Mouse (Mus musculus) stomach, postnatal 0 days (tissue): ENCODE measurements around the gene Srgap2. TPM values are rescaled to one million over a fixed set of nuclear protein-coding genes. Genes with fewer than 3 reads are reported as not detected.

Experiments used
- ATAC-seq: fragments of 200-750 bp; cut with Nextera tagmentation; 2 replicates; pipeline ENCODE4 v1.8.0; 2017; ENCODE audit not compliant: low FRiP score, low TSS enrichment
- DNase-seq: peaks from one replicate; pipeline ENCODE4 v3.0.0-alpha.2; 2016; ENCODE audit warnings: low spot score
- H3K27ac ChIP-seq: fragments of 300-500 bp; sonication (generic); replicated peaks from 2 replicates; pipeline ENCODE4 v1.5.1; 2014; ENCODE audit warnings: mild to moderate bottlenecking, control low read depth
- H3K27me3 ChIP-seq: fragments of 300-500 bp; sonication (generic); 2 replicates; pipeline ENCODE4 v1.6.1; 2014; ENCODE audit warnings: low read length; ENCODE audit not compliant: control insufficient read depth, insufficient read depth
- H3K36me3 ChIP-seq: fragments of 300-500 bp; sonication (generic); 2 replicates; pipeline ENCODE4 v1.6.1; 2014; ENCODE audit warnings: low read length, mixed read lengths; ENCODE audit not compliant: control insufficient read depth, insufficient read depth
- H3K4me1 ChIP-seq: fragments of 300-500 bp; sonication (generic); replicated peaks from 2 replicates; pipeline ENCODE4 v1.6.1; 2014; ENCODE audit warnings: antibody characterized with exemption; ENCODE audit not compliant: control insufficient read depth, insufficient read depth
- H3K4me2 ChIP-seq: fragments of 300-500 bp; sonication (generic); replicated peaks from 2 replicates; pipeline ENCODE4 v1.6.1; 2014; ENCODE audit warnings: low read depth, mild to moderate bottlenecking, control low read depth, moderate library complexity
- H3K4me3 ChIP-seq: fragments of 300-500 bp; sonication (generic); 2 replicates; pipeline ENCODE4 v1.5.1; 2014; ENCODE audit warnings: low read depth, low read length, control low read depth
- H3K9ac ChIP-seq: fragments of 300-500 bp; sonication (generic); 2 replicates; pipeline ENCODE4 v1.6.1; 2014; ENCODE audit warnings: mild to moderate bottlenecking, low read length, control low read depth, mixed read lengths
- H3K9me3 ChIP-seq: fragments of 300-500 bp; sonication (generic); 2 replicates; pipeline ENCODE4 v1.6.1; 2016; ENCODE audit warnings: low read length; ENCODE audit not compliant: control insufficient read depth
- CTCF ChIP-seq: IDR thresholded peaks from 2 replicates; pipeline ENCODE4 v1.5.1; 2016; ENCODE audit warnings: antibody characterized with exemption, low read depth, mild to moderate bottlenecking, moderate library complexity
- EP300 ChIP-seq: optimal IDR thresholded peaks from 2 replicates; pipeline ENCODE3; 2016; ENCODE audit warnings: antibody characterized with exemption
- WGBS: fragments of 180-500 bp; shearing (Covaris S2); extraction: QIAGEN DNeasy Blood & Tissue Kit; methylation state at CpG from one replicate; pipeline ENCODE4 v1.1.7; 2014; 5-methylcytosine and 5-hydroxymethylcytosine counted together
- polyA plus RNA-seq: library from polyadenylated mRNA; unstranded; fragments of >200 nt; fragmentation: Nextera tagmentation; extraction: Ambion mirVana; gene quantifications from 2 replicates; pipeline ENCODE4 v1.2.1, GENCODE M21; 2015

Gene Srgap2
- polyA plus RNA-seq, 1 experiment from 2014 or later: 7.7 TPM

- DNase-seq: no peak
- H3K4me1 ChIP-seq: peaks cover 4% of the 10 kb centered on the region; the same call in 1 of the 2 replicates
- no peak for TF ChIP-seq EP300
- H3K9ac ChIP-seq: peak overlapping the region; percentile 63
- peak overlapping the region; percentile 96 for H3K4me2 ChIP-seq
- H3K9me3 ChIP-seq: no peaks in the 10 kb centered on the region
- no peak for ATAC-seq
- no peaks in the 10 kb centered on the region for H3K27me3 ChIP-seq
- no peaks in the 10 kb centered on the region for H3K36me3 ChIP-seq
- H3K4me3 ChIP-seq: peak overlapping the region; percentile 73
- H3K27ac ChIP-seq: peak overlapping the region; percentile 76; the same call in 1 of the 2 replicates
- 3% methylated on average over 9 of the region's 9 CpGs for WGBS
These were observed 1.5 kb upstream of the Srgap2 start for GRCm38 (mm10) chr1:131528561-131529166.

GRCm38 (mm10) chr1:131528081-131528507 lies 942 bp upstream of the Srgap2 start:
- Histone ChIP-seq H3K4me2 (peak overlapping the region; percentile 96), H3K27me3 (no peaks in the 10 kb centered on the region), H3K4me1 (peaks cover 4% of the 10 kb centered on the region; the same call in 1 of the 2 replicates), H3K4me3 (peak overlapping the region; percentile 73), H3K9me3 (no peaks in the 10 kb centered on the region), H3K36me3 (no peaks in the 10 kb centered on the region), H3K27ac (peak overlapping the region; percentile 76), H3K9ac (peak overlapping the region; percentile 63)
- WGBS: 0% methylated on average over 34 of the region's 34 CpGs
- ATAC-seq (no peak), DNase-seq (peak; percentile 71)
- TF ChIP-seq CTCF (no peak), EP300 (no peak)

GRCm38 (mm10) chr1:131526371-131527270 lies 531 bp downstream of the Srgap2 start:
- H3K9me3 ChIP-seq: no peaks in the 10 kb centered on the region
- peak overlapping the region; percentile 78 for H3K9ac ChIP-seq
- no peaks in the 10 kb centered on the region for H3K27me3 ChIP-seq
- peaks cover 4% of the 10 kb centered on the region; the same call in 1 of the 2 replicates for H3K4me1 ChIP-seq
- TF ChIP-seq CTCF (peak; percentile 56), EP300 (no peak)
- H3K4me3 ChIP-seq: peak overlapping the region; percentile 78
- peak; percentile 43 for ATAC-seq
- peak overlapping the region; percentile 94 for H3K27ac ChIP-seq
- DNase-seq: peak; percentile 63
- peak overlapping the region; percentile 98 for H3K4me2 ChIP-seq
- under 1% methylated on average over 80 of the region's 81 CpGs for WGBS
- no peaks in the 10 kb centered on the region for H3K36me3 ChIP-seq

GRCm38 (mm10) chr1:131525586-131526271 lies 1.4 kb downstream of the Srgap2 start:
- DNase-seq (peak; percentile 46), ATAC-seq (no peak)
- TF ChIP-seq EP300 (no peak), CTCF (no peak)
- Histone ChIP-seq H3K9me3 (no peaks in the 10 kb centered on the region), H3K27ac (peak overlapping the region; percentile 94), H3K9ac (peak overlapping the region; percentile 78), H3K4me2 (peak overlapping the region; percentile 98), H3K4me3 (peak overlapping the region; percentile 78), H3K36me3 (no peaks in the 10 kb centered on the region), H3K4me1 (peaks cover 4% of the 10 kb centered on the region; the same call in 1 of the 2 replicates), H3K27me3 (no peaks in the 10 kb centered on the region)
- under 1% methylated on average over 41 of the region's 41 CpGs for WGBS

GRCm38 (mm10) chr1:131525101-131525585 lies 2.0 kb downstream of the Srgap2 start:
- H3K4me3 ChIP-seq: peak overlapping the region; percentile 78
- H3K9ac ChIP-seq: peak overlapping the region; percentile 78
- no peaks in the 10 kb centered on the region for H3K36me3 ChIP-seq
- DNase-seq (peak; percentile 44), ATAC-seq (no peak)
- TF ChIP-seq CTCF (no peak), EP300 (no peak)
- H3K4me2 ChIP-seq: peak overlapping the region; percentile 98
- WGBS: 4% methylated on average over 26 of the region's 26 CpGs
- H3K9me3 ChIP-seq: no peaks in the 10 kb centered on the region
- peaks cover 4% of the 10 kb centered on the region; the same call in 1 of the 2 replicates for H3K4me1 ChIP-seq
- peak overlapping the region; percentile 94 for H3K27ac ChIP-seq
- no peaks in the 10 kb centered on the region for H3K27me3 ChIP-seq
